Mouse (Mus musculus): ENCODE results near the gene Olfr120.
"Not testable (repeated sequence)": the region's sequence is repeated elsewhere in the genome, so short reads cannot be mapped to it uniquely, and the experiment has no call there.

Olfr120 gene

DNA sequence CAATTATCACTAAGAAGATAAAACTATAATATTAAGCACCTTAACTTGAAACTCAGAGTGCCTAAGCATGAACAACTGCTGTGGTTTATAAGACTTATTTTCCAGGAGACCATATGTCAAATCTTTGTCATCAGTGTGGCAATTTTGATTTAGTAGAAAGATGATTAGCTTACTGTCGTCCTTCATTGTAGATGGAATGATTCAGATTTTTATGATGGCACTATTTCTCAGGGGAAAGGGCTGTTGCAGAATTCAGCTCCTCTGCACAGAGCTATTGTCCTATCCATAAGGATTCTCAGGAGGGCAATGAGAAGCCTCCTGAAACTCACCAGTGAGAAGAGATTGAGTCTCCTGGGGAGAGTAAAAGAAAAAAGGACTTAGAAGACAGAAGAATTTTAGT, at the start of gene Olfr120:
Gene Olfr120, plus strand, starts transcription at position 301 of the 400 bp plus-strand sequence.
- no peak for DNase-seq (ENCODE audit: low spot score)

DNA sequence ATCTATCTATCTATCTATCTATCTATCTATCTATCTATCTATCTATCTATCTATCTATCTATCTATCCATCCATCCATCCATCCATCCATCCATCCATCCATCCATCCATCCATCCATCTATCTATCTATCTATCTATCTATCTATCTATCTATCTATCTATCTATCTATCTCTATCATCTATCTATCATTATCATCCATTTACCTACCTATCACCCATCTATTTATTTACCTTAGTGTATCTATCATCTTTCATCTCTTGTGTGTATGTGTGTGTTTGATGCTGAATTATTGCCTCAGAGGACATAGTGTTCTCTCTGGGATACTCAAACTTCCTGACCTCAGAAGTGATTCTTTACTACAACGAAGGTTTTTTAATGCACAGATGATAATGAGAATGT, 25.3 kb upstream of the Olfr120 start, which contains the start of gene Olfr119:
Gene Olfr119, plus strand, starts transcription at position 301 of the 400 bp plus-strand sequence.
- DNase-seq (ENCODE audit: low spot score), result not testable (repeated sequence)

DNA sequence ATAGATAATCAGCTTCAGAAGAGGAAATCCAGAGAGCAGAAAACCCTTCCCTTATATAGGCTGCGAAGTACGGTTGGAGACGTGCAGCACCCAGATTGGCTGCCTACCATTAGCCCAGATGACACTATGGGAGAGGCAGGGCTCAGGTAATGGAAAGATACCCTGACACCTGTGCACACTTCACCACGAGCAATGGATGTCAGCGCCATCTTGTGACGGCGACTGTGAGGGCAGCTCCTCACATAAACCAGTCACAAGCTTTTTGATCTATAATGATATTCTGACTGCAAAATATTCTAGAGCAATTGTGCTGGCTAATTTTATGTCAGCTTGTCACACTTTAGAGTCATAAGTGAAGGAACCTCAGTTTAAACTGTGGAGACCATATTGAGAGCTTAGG, 16.5 kb downstream of the Olfr120 start:
- DNase-seq (ENCODE audit: low spot score), result no peak

DNA sequence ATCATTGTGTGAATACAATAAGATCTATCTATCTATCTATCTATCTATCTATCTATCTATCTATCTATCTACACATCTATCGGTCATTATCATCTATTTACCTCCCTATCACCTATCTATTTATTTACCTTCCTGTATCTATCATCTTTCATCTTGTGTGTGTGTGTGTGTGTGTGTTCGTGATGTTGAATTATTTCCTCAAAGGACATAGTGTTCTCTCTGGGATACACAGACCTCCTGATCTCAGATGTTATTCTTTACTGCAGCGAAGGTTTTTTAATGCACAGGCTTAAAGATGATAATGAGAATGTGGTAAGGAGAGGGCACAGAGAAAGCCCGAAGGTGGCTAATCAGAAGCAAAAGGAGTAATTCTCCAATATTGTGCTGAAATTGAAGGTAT, 46.7 kb downstream of the Olfr120 start, which contains the start of gene Olfr122:
Gene Olfr122, plus strand, starts transcription at position 301 of the 400 bp plus-strand sequence.
- DNase-seq (ENCODE audit: low spot score), result no peak

All from ovary, postnatal 36 days (tissue).